Mouse (Mus musculus) liver, adult 2 months (tissue): ENCODE measurements around the gene Mcf2.

Experiments used
- CTCF ChIP-seq: fragments of 200-500 bp; IDR thresholded peaks from 2 replicates; pipeline ENCODE4 v1.5.1; 2011; ENCODE audit warnings: low read depth, low read length, control low read depth
- POLR2A ChIP-seq: fragments of 200-500 bp; IDR thresholded peaks from 2 replicates; pipeline ENCODE4 v1.6.1; 2011; ENCODE audit warnings: low read length, control low read depth; ENCODE audit not compliant: insufficient read depth; ENCODE audit errors: extremely low read depth

DNA sequence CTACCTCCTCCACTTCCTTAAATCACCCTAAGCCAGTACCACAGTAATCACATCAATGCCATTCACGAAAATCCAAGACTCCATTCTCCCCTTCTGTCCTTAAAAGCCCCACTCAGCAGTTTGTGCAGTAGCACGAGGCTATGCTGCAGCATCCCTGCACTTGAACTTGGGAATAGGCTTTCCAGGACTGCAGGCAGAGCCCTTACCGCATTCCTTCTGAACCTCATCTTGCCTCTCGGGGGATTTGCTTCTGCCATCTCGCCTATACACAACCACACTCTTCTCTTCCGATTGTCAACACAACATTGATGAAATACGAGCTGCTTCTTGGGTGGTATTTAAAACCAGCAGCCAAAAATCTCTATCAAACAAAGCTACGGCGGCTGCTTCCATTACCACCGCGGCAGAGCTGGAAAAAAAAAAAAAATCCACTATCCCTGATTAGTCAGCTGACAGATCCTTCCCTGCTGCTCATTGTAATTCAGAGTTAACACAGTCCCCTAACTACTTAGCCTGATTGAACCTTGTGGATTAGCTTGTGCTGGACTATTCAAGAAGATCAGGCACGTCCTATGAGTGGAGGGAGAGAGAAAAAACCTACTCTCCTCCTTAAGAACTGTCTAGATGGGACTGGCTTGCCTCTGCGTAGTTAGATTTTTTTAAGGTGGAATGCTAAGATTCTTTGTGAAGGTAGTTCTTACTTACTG lies 31.5 kb downstream of the Mcf2 start:
- TF ChIP-seq CTCF (no peak), POLR2A (no peak)
